Mouse (Mus musculus): ENCODE results near the gene Ccdc77.
A peak's percentile ranks its signal among the peaks of the same experiment; 100 is the strongest.

Gene Ccdc77

DNA sequence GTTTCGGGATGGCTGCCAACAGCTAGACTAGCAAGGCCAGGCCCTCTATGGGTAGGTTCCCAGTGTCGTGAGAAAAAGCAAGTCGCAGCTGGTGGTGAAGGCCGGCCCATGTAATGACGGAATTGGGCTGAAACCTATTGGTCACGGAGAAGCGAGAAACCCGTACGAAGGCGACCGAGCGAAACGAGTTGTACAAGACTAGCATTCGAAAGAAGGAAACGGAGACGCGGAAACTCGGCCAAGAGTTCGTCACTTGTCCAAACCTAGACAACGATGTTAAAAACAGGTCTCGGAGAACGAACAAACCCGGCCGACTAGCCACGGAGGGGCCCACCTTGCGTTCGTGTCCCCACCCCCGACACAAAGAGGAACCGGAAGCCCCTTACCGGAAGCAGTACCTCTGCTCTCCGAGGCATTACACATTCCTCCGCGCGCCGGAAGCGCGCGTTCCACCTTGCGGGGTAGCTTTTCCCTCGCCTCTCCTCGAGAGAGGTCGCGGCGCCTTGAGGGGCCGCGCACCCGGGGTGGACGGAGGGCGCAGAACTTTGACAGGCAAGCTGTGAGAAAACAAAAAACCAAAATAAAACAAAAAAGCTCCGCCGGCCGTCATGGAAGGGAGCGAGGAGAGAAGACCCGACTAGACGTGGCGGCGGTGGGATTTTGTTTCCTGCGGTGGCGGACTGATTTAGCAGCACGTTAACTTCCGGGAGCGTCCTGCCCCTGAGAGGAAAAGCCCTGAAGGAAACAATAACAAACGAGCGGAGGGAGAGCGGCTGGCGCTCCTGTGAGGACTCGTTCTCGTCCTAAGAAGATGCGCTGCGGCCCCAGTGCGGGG lies at the start of gene Ccdc77, which contains the start of gene Kdm5a:
Gene Ccdc77 (minus strand): TSS at position 687 of the 835 bp plus-strand sequence.
Gene Kdm5a (plus strand): TSS at position 437 of the 835 bp plus-strand sequence.
- DNase-seq (ENCODE audit: low read depth, low spot score) = peak; percentile 93

DNA sequence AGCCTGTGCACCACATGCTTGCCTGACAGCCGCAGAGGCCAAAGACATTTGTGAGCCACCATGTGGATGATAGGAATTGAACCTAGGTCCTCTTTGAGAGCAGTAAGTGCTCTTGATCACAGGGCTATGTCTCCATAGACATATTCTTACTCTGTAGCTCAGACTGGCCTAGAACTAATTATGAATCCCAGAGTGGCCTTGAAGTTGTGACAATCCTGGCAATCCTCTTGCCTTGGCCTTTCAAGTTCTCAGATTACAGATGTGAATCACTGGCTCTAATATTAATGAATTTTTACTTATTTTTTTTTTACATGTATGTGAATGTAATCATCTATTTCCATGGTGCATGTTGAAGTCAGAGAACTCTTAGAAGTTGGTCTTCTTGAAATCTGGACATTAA lies 39.8 kb upstream of the Ccdc77 start:
- DNase-seq (ENCODE audit: low read depth, low spot score) = no peak

GRCm38 (mm10) chr6:120395622-120396345 lies 31.6 kb upstream of the Ccdc77 start:
- no peak for DNase-seq (ENCODE audit: low read depth, low spot score)

DNA sequence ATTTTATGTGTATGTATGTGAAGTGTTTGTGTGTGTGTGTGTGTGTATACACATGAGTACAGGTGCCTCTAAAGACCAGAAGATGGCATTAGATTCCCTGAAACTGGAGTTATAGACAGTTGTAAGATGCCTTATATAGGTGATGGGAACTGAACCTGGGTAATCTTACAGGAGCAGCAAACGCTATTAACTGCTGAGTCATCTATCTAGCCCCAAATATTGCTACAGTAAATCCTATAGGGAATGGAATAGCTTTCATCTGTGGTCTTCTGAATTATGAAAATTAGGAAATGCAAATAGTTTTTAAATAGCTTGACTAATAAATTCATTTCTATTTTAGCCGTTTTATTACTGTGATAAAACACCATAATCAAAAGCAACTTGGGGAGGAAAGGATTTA lies 28.6 kb upstream of the Ccdc77 start:
- no peak for DNase-seq (ENCODE audit: low read depth, low spot score)

DNA sequence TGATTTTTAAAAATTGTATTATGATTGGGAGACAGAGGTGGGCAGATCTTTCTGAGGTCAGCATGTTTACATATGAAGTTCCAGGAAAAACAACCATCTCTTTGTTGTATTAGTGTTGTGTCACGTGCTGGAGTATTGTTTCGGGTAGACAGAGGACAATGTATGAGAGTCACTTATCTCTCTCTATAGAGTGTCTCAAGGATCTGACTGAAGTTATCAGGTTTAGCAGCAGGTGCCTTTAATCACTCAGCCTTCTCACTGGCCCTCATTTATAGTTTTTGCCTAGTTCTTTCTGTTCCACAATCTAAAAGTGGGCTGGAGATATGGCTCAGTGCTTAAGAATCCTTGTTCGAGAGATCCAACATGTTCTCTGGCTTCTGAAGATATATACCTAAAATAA lies 25.9 kb upstream of the Ccdc77 start:
- DNase-seq (ENCODE audit: low read depth, low spot score) = no peak

DNA sequence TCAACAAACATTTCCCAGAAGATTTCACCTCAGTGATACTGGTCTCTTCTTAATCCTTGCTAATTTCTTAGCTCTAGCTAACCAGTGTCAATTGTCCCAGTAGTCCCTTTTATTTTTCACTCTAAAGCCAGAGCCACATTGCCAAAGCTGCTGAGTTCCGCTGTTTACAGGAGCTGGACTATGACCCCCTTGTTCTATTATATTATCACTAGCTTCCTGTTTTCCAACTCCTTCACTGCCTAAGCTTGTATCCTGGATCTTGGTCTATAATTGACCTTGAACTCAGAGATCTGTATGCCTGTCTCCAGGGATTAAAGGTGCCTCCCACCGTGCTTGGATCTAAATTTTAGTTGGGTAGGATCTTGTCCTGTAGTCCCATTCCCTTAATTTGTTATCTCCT lies 12.6 kb upstream of the Ccdc77 start:
- DNase-seq (ENCODE audit: low read depth, low spot score) = no peak

- no peak for DNase-seq (ENCODE audit: low read depth, low spot score)
Observed at GRCm38 (mm10) chr6:120365051-120365450, 877 bp upstream of the Ccdc77 start.

DNA sequence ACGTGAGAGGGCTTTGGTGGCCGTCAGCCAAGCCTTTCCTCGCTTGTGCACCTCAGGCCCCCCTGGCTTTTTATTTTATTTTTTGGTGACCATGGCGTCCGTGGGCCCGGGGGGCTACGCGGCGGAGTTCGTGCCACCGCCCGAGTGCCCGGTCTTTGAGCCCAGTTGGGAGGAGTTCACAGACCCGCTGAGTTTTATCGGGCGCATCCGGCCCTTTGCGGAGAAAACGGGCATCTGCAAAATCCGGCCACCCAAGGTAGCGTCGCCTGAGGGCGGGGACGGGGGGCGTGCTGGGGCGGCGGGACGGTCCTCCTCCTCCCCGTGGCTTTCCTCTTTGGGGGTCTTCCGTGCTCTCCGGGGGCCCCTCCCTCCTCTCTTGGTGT lies 340 bp upstream of the Ccdc77 start:
- no peak for DNase-seq (ENCODE audit: low read depth, low spot score)

DNA sequence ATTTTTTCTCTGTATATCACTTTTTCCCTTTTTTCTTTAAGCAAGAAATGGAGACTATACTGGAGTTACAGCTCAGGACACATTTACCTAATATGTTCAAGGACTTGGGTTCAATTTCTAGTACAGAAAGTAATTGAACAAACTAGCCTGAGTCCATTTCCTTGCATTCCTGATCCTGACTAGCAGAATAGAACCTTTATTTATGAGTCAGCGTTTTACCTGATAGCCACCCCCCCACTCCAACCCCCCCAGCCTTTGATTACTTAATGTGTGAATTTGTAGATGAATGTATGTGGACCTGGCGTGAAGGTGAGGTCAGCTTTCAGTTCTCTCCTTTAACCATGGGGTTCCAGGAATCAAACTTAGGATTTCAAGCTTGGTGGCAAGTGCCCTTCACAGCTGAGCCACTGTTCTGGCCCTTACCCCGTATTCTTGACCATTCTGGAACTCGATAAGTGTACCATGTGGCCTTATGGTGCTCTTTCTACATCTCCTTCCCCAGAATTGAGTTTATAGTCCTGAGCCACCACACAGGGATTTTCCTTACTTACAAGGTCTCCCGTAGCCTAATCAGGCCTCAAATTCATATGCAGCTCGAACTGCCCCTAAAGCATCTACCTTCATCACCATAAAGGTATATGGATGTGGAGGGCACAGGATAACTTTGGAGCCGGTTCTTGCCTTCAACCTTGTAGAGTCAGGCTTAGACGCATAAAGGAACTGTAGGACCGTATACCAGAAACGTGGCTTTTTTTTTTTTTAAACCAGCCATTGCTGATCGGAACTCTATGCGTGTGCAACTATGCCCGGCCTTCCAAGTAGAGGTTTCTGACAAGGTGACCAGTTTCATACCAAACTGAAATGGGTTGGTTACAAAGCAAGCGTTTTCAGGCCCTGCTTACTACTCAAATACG lies 1.1 kb downstream of the Ccdc77 start:
- no peak for DNase-seq (ENCODE audit: low read depth, low spot score)

- DNase-seq (ENCODE audit: low read depth, low spot score) = no peak
Observed at GRCm38 (mm10) chr6:120362124-120362523, 2.0 kb downstream of the Ccdc77 start.

DNA sequence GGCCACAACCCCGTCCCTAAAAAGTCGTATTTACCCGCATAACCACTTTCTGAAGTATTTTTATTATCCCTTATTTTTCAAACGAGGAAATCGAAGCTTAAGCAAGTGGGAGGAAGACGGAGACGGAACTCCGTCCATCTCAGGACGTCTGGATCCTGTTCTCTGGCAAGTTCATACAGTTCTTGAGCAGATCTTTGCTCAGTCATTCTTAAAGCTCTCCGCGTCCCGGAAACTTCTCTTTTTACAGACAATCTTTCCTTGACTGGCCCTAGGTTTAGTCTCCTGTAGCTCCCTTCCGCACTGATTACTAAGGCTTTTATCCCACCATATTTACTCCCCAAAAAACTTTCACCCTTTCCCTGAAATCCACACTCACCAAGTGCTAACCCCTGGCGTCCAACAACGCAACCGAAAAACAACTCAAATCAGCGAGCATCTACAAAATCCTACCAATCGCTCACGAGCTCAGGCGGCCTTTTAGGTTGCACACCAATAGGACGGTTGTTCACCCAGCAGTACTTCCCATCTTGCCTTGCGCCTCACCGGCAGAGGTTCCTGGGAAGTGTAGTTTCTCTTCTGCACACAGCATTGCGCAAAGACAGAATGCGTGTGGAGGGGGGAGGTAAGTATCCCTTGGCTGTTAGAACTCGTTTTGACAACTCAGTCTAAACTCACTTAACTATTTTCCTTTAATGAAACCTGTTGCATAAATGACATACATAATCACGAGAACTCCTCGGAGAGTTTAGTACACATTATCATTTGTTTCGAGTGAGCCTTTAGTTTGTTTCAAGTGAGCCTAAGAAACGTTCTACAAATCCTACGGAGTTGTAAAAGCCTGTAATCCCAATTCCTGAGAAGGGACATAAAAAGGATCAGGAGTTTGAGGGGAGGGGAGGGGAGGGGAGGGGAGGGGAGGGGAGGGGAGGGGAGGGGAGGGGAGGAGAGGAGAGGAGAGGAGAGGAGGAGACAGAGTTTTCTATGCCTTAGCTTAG lies 6.9 kb downstream of the Ccdc77 start:
- peak; percentile 85 for DNase-seq (ENCODE audit: low read depth, low spot score)

- DNase-seq (ENCODE audit: low read depth, low spot score) = no peak
Observed at GRCm38 (mm10) chr6:120356478-120356877, 7.7 kb downstream of the Ccdc77 start.

DNA sequence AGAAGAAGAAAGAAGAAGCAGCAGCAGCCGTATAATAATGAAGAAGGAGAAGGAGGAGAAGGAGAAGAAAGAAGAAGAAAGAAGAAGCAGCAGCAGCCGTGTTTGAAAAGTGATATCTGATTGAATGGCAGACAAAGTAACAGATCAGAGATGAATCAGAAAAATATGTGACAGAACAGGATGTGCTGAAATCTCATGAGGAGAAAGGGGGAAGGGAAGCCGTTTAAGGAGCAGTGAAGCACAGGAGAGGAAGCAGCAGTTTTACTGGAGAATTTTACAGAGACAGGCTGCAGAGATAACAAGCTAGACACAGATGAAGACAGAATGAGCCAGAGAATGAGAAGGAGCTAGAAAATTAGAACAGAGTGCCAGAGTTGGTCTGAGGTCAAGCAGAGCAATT lies 15.2 kb downstream of the Ccdc77 start:
- no peak for DNase-seq (ENCODE audit: low read depth, low spot score)

GRCm38 (mm10) chr6:120343992-120344391 lies 20.2 kb downstream of the Ccdc77 start:
- no peak for DNase-seq (ENCODE audit: low read depth, low spot score)

GRCm38 (mm10) chr6:120332351-120332750 lies 31.8 kb downstream of the Ccdc77 start:
- no peak for DNase-seq (ENCODE audit: low read depth, low spot score)

DNA sequence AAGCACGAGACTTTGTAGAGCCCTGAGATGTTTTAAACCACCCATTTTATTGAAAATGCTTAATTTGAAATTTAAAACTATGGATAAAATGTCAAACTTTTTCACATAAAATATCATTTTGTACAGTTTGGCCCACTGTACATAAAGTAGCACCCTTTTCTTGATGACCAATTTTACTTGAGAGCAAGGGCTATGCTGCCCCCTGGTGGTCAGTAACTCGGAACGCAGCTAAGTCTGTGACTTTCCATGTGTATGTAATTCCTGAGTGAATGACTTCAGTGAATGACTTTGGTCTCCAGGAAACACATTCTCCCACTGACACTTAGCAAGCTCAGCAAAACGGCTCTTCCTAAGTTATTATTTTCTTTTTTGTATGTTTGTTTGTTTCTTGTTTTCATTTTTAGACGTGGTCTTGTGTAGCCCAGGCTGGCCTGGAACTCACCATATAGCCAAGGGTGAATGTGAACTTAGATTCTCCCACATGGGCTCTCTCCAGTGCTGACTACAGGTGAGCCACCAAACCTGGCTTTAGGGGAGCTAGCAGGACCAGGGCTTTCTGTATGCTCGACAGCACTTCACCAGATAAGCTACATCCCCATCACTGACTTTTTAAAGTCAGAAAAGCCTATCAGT lies 39.8 kb downstream of the Ccdc77 start:
- DNase-seq (ENCODE audit: low read depth, low spot score) = peak; percentile 64

GRCm38 (mm10) chr6:120320369-120320768 lies 43.8 kb downstream of the Ccdc77 start:
- DNase-seq (ENCODE audit: low read depth, low spot score) = no peak

GRCm38 (mm10) chr6:120319129-120319528 lies 45.0 kb downstream of the Ccdc77 start:
- DNase-seq (ENCODE audit: low read depth, low spot score) = no peak

DNA sequence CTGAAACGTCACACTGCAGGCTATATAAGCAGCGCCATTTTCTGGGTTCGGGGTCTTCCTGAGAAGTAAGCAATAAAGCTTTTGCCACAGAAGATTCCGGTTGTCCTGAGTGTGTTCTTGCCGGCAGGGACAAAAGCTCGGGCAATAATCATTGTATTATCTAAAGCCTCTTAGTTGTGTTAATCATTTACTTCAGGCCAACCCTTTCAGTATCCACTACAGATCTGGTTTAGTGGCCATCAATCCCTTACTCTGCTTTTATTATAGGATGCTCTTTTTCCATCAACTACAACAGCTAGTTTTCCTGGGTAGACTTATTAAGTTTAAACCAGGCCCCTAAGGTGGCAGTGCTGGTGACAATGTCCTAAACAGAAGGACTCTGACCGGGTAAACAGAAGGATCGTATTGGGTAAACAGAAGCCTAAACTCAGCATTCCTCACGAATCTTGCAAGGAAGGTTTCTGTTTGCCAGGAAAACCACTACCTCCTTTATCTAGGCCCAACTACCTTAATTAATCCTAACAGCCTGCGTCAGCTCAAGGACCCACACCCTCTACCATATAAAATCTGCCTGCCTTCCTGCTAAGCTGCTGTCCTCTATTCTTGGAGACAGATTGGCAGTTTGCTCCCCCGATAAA lies 45.8 kb downstream of the Ccdc77 start:
- DNase-seq (ENCODE audit: low read depth, low spot score) = no peak

DNA sequence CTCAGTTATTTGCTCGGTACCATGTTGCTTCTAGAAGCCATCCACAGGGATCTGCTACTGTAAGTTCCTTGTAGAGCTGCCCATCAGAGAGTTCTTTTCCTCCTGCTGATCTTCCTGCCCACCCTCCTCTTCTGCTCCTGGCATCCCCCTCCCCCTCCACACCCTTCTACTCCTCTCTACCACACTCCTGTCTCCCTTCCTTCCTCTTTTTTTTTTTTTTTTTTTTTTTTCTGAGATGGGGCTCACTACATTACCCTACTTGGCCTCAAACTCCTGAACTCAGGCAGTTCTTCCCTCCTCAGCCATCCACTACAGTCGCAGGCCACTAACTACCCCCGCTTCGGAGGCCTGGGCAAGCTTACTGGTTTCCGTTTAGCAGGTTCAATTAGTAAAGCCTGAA lies 51.7 kb downstream of the Ccdc77 start:
- no peak for DNase-seq (ENCODE audit: low read depth, low spot score)

All from brain, embryonic 18.5 days (tissue).